Mouse (Mus musculus) R1 (cell line): ENCODE measurements around the gene Dgkz.

Source experiments
- DNase-seq: peaks from one replicate; pipeline ENCODE4 v3.0.0-alpha.2; 2018; ENCODE audit warnings: low read depth, low spot score

The Dgkz gene

GRCm38 (mm10) chr2:91960459-91960858 lies 15.2 kb downstream of the Dgkz start:
- DNase-seq = no peak

- no peak for DNase-seq
Observed at GRCm38 (mm10) chr2:91959544-91960410, 15.9 kb downstream of the Dgkz start.

- peak; percentile 67 for DNase-seq
Observed at GRCm38 (mm10) chr2:91958701-91959457, 16.8 kb downstream of the Dgkz start.

GRCm38 (mm10) chr2:91958049-91958448 lies 17.6 kb downstream of the Dgkz start:
- no peak for DNase-seq

- no peak for DNase-seq
Observed at GRCm38 (mm10) chr2:91957096-91957495, 18.6 kb downstream of the Dgkz start.

GRCm38 (mm10) chr2:91955875-91956274 lies 19.8 kb downstream of the Dgkz start:
- no peak for DNase-seq

- DNase-seq = no peak
Observed at GRCm38 (mm10) chr2:91955121-91955591, 20.5 kb downstream of the Dgkz start.

GRCm38 (mm10) chr2:91953825-91954224 lies 21.8 kb downstream of the Dgkz start:
- DNase-seq = no peak

- DNase-seq = peak; percentile 63
Observed at GRCm38 (mm10) chr2:91950275-91951085, 25.2 kb downstream of the Dgkz start.

- DNase-seq = no peak
Observed at GRCm38 (mm10) chr2:91949411-91950274, 26.0 kb downstream of the Dgkz start.

GRCm38 (mm10) chr2:91948792-91949241 lies 26.8 kb downstream of the Dgkz start:
- no peak for DNase-seq

- no peak for DNase-seq
Observed at GRCm38 (mm10) chr2:91948151-91948509, 27.5 kb downstream of the Dgkz start.

GRCm38 (mm10) chr2:91947397-91948150 lies 28.1 kb downstream of the Dgkz start:
- no peak for DNase-seq

GRCm38 (mm10) chr2:91946836-91947235 lies 28.8 kb downstream of the Dgkz start:
- DNase-seq = no peak

GRCm38 (mm10) chr2:91945483-91945882 lies 30.2 kb downstream of the Dgkz start, which contains the start of gene Gm9821:
Gm9821 (plus strand) TSS chr2:91945703.
- no peak for DNase-seq

- peak; percentile 75 for DNase-seq
Observed at GRCm38 (mm10) chr2:91944170-91944950, 31.3 kb downstream of the Dgkz start.

GRCm38 (mm10) chr2:91942356-91942755 lies 33.3 kb downstream of the Dgkz start:
- DNase-seq = peak; percentile 29

GRCm38 (mm10) chr2:91939303-91939935 lies 36.2 kb downstream of the Dgkz start:
- DNase-seq = no peak

- DNase-seq = no peak
Observed at GRCm38 (mm10) chr2:91936154-91936553, 39.5 kb downstream of the Dgkz start.
